Mouse (Mus musculus): ENCODE data around the gene Kctd10.

DNA sequence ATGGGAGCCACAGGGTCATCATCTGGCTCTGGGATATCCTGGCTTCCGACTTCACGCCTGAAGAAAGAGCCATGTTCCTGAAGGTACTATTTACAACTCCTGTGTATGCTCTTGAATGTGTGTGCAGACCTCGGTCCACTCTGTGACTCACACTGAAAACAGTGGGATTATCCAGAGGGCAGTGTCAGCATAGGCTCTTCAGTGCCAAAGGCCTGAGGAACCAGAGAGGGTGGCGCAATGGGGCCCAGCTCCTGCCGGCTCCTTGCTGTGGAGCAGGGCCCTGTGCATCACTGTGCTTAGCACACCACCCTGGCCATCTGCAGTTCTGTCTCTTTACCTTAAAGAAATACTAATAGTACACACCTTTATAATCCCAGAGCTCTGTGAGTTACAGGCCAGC, 35.3 kb upstream of the Kctd10 start:
- TF ChIP-seq GATA1 (IDR thresholded peaks at IDR 0.05; ENCODE audit: borderline replicate concordance, low read length), result no peak
- TF ChIP-seq FLI1 (IDR thresholded peaks at IDR 0.05; ENCODE audit: low read length), result no peak
